Mouse (Mus musculus): Measurements from ENCODE around the gene Nt5c2.
"Not testable (repeated sequence)": the region's sequence is repeated elsewhere in the genome, so short reads cannot be mapped to it uniquely, and the experiment has no call there.

Nt5c2 gene

DNA sequence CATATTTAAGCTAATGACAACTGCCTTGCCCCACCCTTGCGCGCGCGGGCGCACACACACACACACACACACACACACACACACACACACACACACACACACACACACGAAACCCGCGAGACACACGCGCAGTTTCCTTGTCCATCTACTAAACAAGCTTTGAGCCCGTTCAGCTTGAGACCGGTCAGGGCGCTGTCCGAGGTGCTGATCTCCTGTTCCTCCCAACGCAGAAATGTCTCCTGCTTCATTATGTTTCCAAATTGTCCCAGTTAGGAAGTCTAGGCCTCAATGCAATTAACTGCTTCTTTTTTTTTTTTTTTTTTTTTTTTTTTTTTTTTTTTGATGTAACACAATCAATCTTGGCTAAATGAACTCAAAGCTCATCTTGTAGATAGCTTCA, 1.5 kb upstream of the Nt5c2 start:
- CTCF ChIA-PET = interaction anchor here (0.6 to 0.7 kb wide), 3 partner anchors 450 to 1162 kb away, joined by 3 to 8 read pairs (median 4); no protein-coding TSS in a partner anchor

- CTCF ChIA-PET = interaction anchor here (0.7 kb wide), 1 partner anchor 1115 kb away, joined by 8 read pairs; no protein-coding TSS in a partner anchor
These were observed 1.0 kb upstream of the Nt5c2 start for GRCm38 (mm10) chr19:47015965-47016364.

GRCm38 (mm10) chr19:47015396-47015795, 443 bp upstream of the Nt5c2 start:
- CTCF ChIA-PET = no interaction called here

DNA sequence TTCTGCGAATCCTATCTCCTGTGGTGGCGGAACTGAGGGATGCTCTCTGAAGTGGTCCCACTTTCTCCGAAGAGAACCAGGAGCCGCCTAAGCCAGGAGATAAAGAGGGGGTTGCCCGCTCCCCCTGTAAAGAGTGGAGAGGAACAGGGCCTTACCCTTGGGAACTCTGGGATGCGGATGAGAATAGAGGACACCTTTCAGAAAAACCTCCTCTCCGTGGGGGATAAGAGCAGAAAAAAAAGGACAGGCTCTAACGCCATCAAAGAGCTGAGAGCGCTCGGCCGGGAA, 850 bp downstream of the Nt5c2 start:
- CTCF ChIA-PET = no interaction called here

DNA sequence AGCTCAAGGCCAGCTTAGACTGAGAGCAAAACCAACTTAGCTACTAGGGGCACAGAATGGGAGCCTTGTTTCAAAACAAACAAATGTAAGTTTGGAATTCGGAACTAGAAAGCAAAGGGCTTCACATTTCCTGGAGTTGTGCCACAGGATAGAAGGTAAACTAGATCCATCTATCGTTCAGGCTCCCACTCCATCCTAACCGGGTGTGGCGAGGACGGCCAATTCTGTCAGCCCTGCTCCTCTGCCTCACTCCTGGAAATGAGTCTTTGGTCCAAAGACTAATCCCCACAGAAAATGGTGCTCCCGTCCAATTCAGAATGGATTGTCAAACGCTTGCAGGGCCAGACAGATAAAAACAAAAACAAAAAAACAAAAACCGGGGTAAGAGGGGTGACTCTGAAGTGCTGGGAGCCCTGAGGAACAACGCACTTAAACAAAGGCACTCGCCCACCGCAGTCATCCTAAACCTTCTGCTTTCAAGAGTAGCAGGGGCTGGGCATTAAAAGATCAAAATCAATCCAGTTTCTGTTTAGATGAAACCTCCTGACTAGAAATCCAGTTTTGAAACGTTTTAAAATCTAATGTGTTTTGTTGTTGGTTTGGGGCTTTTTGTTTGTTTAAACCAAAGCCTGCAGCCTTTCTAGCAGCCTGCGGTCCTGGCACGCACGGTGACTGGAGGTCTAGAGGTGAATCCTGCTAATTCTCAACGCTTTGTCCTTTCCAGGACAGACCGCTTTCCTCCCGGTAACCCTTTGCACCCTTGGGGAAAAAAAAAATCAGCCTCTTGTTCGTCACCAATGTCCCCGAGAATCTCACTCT, 1.4 kb downstream of the Nt5c2 start:
- CTCF ChIA-PET = no interaction called here

- CTCF ChIA-PET = no interaction called here
These were observed 2.3 kb downstream of the Nt5c2 start for GRCm38 (mm10) chr19:47012521-47013130.

- CTCF ChIA-PET = no interaction called here
These were observed 5.0 kb downstream of the Nt5c2 start for GRCm38 (mm10) chr19:47009943-47010342.

DNA sequence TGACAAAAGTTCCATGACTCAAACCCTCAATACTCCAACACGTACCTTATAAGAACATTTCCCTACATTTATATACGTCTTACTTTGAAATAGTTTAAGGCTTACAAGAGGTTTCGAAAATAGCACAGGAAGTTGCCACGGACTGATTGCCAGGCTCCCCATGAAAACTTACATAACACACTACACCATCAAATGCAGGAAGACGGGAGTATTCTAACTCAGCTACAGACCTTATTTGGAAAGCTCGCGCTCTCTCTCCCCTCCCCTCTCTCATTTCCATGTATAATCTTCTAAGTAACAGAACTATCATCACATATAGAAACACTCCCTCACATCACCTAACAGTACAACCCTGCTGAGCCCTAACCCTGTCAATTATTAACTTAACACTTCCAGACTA, 5.5 kb downstream of the Nt5c2 start:
- CTCF ChIA-PET = no interaction called here

- CTCF ChIA-PET = no interaction called here
These were observed 8.6 kb downstream of the Nt5c2 start for GRCm38 (mm10) chr19:47006321-47006720.

DNA sequence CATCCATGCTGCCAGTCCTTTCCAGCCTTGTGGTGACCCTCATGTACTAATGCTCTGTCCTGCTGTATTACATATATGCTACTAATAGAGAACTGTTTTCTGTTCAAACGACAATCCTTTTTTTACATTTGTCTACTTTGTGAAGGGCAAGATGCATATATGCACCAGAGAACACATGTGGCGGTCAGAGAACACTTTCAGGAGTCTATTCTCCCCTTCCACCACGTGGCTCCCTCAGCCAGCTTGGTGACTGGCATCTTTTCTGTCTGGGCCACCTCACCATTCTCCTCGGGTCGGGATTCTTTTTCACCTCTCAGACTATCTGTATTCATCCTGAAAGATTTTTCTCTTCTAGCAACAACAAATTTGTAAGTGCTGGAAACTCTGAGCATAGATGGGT, 9.1 kb downstream of the Nt5c2 start:
- CTCF ChIA-PET = no interaction called here

DNA sequence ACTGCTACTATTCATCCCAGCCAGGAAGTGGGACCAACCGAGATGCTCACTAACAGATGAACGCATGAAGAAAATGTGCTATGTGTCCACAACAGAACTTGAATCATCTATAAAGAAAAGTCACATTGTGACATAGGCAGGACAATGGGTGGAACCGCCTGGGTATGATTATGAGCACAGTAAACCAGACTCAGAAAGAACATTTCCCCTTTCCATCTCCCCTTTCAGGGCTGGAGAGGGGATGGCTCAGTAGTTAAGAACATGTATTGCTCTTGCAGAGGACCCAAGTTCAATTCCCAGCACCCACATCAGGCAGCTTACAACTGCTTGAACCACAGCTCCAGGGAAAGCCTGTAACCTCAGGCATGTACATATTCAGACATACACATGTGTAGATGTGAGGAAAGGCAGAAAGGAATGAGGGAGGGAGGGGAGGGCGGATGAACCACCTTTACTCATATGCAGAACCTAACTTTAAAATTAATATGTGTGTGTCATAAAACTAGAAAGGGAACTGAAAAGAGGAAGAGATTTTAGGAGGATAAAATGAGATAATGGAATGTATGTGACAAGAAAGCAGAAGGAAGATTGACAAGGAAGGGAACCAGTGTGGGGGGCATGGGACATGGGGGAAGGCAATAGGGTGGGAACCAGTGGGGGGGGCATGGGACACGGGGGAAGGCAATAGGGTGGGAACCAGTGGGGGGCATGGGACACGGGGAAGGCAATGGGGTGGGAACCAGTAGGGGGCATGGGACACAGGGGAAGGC, 11.0 kb downstream of the Nt5c2 start:
- CTCF ChIA-PET = no interaction called here

DNA sequence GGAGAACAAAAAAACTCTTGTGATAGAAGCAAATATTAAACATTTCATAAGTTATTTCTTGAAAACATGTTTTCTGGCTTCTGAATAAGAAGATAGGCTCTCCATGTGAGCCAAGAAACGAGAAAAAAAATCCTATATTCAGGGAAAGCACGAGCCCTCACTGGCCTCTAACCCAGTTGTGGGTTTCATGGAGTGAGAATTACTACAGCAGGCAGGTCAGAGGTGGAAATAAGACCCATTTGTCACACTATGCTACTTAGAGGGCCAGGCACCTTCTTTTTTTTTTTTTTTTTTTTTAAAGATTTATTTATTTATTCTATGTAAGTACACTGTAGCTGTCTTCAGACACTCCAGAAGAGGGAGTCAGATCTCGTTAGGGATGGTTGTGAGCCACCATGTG, 14.6 kb downstream of the Nt5c2 start:
- CTCF ChIA-PET = not testable (repeated sequence)

DNA sequence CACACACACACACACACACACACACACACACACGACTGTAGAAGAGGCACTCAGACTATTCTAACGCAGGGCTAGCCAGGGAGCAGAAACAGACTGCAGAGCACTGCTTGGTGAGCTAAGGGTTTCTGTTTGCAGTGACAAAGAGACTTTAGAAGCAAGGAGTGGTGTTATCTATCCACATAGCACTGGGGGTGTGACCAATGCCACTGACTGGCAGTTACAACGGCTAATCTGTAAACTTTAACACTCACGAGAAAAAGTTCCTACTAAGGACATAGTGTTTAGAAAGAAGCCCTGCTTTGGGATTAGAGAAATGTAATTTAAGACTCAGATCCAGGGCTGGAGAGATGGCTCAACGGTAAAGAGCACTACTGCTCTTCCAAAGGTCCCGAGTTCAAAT, 15.2 kb downstream of the Nt5c2 start:
- CTCF ChIA-PET = no interaction called here

DNA sequence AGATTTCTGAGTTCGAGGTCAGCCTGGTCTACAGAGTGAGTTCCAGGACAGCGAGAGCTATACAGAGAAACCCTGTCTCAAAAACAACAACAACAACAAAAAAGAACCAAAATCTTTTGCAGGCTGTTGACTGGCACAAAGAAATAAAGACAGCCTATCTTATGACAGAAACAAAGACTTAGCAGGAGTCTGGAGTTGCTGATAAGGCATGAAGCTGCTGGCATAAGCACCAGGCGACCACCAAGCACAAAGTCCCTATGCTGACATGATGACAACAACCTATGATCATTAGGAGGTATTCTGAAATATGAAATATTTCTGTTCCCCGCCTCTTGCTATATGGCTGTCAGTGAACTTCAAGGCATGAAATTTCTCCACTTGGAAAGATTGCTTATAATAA, 16.0 kb downstream of the Nt5c2 start:
- CTCF ChIA-PET = no interaction called here

DNA sequence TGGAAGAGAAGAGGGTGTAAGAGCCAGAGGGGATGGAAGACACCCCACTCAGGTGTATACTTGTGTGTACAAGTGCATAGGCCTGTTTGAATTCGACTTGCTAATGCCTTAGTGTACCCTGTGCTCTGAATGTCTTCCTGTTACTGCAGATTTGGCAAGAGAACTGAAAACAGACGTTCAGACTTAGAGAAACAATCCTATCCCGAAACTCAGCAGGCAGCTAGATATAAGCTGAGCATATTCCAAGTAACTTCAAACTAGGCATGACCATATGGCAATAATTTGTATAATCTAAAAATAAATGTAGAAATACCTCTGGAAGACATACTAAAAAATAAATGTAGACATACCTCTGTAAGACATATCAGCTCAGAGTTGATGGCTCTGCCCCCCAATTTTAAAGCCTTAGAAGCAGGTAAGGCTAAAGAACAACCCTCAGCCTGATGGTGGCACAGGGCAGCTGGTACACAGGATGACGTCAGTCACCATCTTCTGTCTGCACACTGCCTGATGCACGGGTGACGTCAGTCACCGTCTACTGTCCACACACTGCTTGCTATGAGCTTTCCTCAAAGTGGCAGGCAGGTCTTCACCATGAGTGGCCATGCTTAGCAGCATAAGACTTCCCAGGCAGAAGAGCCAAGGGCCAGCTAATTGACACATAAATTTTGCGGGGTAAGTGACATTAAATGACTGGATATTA, 16.6 kb downstream of the Nt5c2 start:
- CTCF ChIA-PET = no interaction called here

- CTCF ChIA-PET = no interaction called here
These were observed 18.9 kb downstream of the Nt5c2 start for GRCm38 (mm10) chr19:46996095-46996494.

DNA sequence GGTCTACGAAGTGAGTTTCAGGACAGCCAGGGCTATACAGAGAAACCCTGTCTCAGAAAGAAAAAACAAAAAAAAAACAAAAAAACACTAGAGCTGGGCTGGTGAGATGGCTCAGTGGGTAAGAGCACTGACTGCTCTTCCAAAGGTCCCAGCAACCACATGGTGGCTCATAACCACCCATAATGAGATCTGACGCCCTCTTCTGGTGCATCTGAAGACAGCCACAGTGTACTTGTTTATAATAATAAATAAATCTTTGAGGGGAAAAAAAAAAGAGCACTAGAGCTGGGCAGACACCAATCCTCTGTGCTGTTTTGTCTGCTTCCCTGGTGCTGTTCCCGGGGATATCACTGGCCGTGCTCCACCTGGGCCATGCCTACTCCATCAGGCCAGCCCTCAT, 22.6 kb downstream of the Nt5c2 start:
- CTCF ChIA-PET = interaction anchor here (0.9 to 1.0 kb wide), 2 partner anchors 9 to 232 kb away, joined by 4 to 5 read pairs; no protein-coding TSS in a partner anchor

GRCm38 (mm10) chr19:46991145-46991544, 23.8 kb downstream of the Nt5c2 start:
- CTCF ChIA-PET = interaction anchor here (1.0 to 1.3 kb wide), 4 partner anchors 14 to 232 kb away, joined by 3 to 10 read pairs (median 3); no protein-coding TSS in a partner anchor

GRCm38 (mm10) chr19:46990625-46991024, 24.3 kb downstream of the Nt5c2 start:
- CTCF ChIA-PET = interaction anchor here (0.6 to 1.3 kb wide), 5 partner anchors 52 to 231 kb away, joined by 3 to 7 read pairs (median 3); no protein-coding TSS in a partner anchor

- CTCF ChIA-PET = interaction anchor here (0.6 to 1.3 kb wide), 3 partner anchors 52 to 231 kb away, joined by 3 to 7 read pairs (median 3); no protein-coding TSS in a partner anchor
These were observed 24.8 kb downstream of the Nt5c2 start for GRCm38 (mm10) chr19:46990153-46990518.

DNA sequence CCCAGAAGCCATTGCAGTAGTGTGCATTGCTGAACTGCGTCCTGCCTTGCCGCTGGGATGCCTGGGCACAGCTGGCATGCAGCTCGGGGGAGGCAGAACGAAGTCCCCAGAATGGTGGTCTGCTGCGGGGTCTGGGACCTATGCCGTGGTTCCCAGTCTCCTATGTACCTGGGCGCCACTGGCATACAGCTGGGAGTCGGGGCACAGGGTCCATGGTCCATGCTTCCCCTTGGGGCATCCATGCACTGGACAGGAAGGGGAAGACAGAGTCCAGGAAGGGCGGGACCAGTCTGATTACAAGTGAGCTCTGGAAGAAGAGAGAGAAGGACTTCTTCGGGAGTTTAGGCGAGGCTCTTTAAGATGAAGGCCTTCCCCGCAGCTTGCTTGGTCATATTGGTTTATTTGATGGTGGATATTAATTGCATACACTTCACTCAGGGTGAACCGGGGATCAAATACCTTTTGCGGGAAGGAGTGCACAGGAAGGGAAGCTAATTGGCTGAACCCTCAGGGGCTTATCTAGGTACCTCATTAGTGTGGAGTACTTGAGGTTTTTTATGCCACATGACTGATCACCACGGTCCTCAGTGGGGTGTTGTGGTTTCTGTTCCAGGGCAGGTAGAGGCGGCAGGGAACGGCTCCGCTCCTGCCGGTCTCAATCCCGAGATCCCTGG, 25.3 kb downstream of the Nt5c2 start:
- CTCF ChIA-PET = interaction anchor here (0.6 to 1.3 kb wide), 4 partner anchors 51 to 248 kb away, joined by 3 to 7 read pairs (median 4); no protein-coding TSS in a partner anchor

Data from spleen, embryonic (tissue).